Mouse (Mus musculus): Measurements from ENCODE around the gene Pcnx. TPM values are rescaled to one million over a fixed set of nuclear protein-coding genes. Genes with fewer than 3 reads are reported as not detected.
"Not testable (repeated sequence)": the region's sequence is repeated elsewhere in the genome, so short reads cannot be mapped to it uniquely, and the experiment has no call there.

Gene Pcnx
- polyA plus RNA-seq, 1 experiment from 2014 or later = 10.5 TPM

DNA sequence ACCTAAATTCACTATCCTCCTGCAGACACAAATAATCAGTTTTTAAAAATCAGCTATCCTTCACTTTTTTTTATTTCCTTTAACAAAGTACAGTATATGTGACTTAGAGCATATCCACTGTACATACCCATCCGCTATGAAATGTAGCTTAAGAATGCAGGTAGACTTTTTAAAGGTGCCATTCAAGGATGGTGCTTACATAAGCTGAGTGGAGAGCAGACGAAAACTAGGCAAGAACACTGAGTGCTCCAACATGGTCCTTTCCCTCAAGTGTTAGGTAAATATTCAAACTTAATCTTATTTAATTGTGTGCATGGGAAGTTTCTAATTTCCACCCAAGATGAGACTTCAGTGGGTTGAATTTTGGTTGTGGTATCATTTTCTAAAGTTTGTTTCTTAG, 119.5 kb downstream of the Pcnx start:
- Histone ChIP-seq H3K9me3 (no peaks in the 10 kb centered on the region), H3K9ac (no peak overlapping the region), H3K27me3 (no peaks in the 10 kb centered on the region), H3K4me1 (replicated peaks) (no peaks in the 10 kb centered on the region), H3K36me3 (peaks cover 87% of the 10 kb centered on the region), H3K27ac (no peak overlapping the region), H3K4me2 (no peak overlapping the region), H3K4me3 (no peak overlapping the region)
- no peak for ATAC-seq (ENCODE audit: low FRiP score)
- WGBS = 94% methylated on average over 2 of the region's 2 CpGs

DNA sequence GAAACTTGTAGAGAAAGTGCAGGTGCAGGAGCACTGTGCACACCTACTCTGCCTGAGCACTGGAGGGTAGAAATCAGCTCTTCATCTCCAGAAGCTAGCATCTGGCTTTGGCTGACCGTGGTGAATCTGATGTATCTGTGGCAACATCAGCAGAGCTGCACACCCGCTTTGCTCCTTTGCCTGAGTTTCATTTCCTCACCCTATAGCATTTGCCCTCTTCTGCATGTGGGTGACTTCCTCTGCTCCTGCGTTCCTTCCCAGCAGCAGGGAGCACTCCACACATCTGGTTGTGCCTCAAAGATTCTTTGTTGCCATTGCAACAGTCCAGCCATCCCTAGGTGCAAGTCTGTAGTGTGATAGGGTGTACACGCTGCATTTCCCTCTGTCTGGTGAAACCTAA, 132.3 kb downstream of the Pcnx start:
- WGBS = 85% methylated on average over 4 of the region's 4 CpGs
- no peak overlapping the region for H3K9ac ChIP-seq
- peaks cover 91% of the 10 kb centered on the region for H3K36me3 ChIP-seq
- H3K9me3 ChIP-seq = no peaks in the 10 kb centered on the region
- no peak overlapping the region for H3K4me3 ChIP-seq
- no peaks in the 10 kb centered on the region for H3K4me1 ChIP-seq (replicated peaks)
- no peaks in the 10 kb centered on the region for H3K27me3 ChIP-seq
- ATAC-seq (ENCODE audit: low FRiP score) = no peak
- no peak overlapping the region for H3K27ac ChIP-seq
- H3K4me2 ChIP-seq = no peak overlapping the region

DNA sequence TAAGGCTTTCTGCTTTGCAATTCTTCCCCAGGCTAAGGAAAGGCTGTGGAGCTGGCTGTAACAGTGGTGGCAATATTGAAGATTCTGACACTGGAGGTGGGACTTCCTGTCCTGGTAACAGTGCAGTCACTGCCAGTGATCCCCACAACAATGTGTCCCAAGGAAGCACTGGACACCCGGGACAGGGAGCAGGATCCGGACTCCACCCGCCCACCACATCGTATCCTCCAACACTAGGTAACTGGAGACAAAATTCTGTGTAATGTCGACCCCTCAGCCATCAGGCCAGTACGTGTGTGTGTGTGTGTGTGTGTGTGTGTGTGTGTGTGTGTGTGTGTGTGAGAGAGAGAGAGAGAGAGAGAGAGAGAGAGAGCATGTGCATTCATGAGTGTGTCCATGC, 133.2 kb downstream of the Pcnx start:
- Histone ChIP-seq H3K4me3 (no peak overlapping the region), H3K4me2 (no peak overlapping the region), H3K27ac (no peak overlapping the region), H3K27me3 (no peaks in the 10 kb centered on the region), H3K9ac (no peak overlapping the region), H3K36me3 (peaks cover 90% of the 10 kb centered on the region), H3K9me3 (no peaks in the 10 kb centered on the region), H3K4me1 (replicated peaks) (no peaks in the 10 kb centered on the region)
- ATAC-seq (ENCODE audit: low FRiP score) = no peak
- WGBS = 93% methylated on average over 6 of the region's 6 CpGs

GRCm38 (mm10) chr12:81994911-81995667, 135.3 kb downstream of the Pcnx start:
- Histone ChIP-seq H3K27me3 (no peaks in the 10 kb centered on the region), H3K4me3 (no peak overlapping the region), H3K27ac (no peak overlapping the region), H3K4me2 (no peak overlapping the region), H3K9ac (no peak overlapping the region), H3K4me1 (replicated peaks) (no peaks in the 10 kb centered on the region), H3K36me3 (peaks cover 70% of the 10 kb centered on the region), H3K9me3 (no peaks in the 10 kb centered on the region)
- WGBS = 93% methylated on average over 20 of the region's 20 CpGs
- no peak for ATAC-seq (ENCODE audit: low FRiP score)

DNA sequence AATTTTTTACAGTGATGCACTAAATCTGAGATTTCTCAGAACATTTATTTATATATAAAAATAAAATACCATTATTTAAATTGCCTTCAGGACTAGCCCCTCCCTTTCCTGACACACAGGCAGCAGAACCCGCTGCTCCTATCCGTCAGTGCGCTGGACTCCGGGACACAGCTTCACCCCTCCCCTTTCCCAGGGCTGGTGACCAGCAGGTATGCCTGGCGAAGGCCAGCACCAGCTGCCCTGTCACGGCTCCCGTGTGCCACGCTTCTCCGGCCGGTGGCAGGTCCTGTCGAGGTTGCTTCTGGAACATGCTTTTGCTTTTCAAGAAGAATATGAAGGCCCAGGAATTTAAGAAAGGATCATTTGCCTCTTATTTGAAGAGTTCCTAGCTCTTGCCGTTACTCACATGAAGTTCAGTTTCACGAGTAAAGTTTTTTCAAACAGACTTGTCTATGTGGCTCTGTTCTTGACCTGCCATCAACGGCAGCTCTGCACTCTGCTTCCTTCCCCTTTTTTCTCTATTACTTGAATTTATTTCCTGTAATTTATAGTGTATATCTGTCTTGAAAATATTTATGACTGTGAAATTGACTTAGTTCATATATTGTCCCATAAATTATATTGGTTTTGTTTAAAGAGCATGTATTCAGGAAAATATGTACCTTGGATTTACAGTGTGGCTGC, 137.0 kb downstream of the Pcnx start:
- no peaks in the 10 kb centered on the region for H3K4me1 ChIP-seq (replicated peaks)
- H3K9ac ChIP-seq = no peak overlapping the region
- H3K36me3 ChIP-seq = peaks cover 54% of the 10 kb centered on the region
- no peaks in the 10 kb centered on the region for H3K9me3 ChIP-seq
- ATAC-seq (ENCODE audit: low FRiP score) = no peak
- WGBS = 91% methylated on average over 14 of the region's 14 CpGs
- no peak overlapping the region for H3K4me3 ChIP-seq
- H3K27me3 ChIP-seq = no peaks in the 10 kb centered on the region
- H3K4me2 ChIP-seq = no peak overlapping the region
- no peak overlapping the region for H3K27ac ChIP-seq

DNA sequence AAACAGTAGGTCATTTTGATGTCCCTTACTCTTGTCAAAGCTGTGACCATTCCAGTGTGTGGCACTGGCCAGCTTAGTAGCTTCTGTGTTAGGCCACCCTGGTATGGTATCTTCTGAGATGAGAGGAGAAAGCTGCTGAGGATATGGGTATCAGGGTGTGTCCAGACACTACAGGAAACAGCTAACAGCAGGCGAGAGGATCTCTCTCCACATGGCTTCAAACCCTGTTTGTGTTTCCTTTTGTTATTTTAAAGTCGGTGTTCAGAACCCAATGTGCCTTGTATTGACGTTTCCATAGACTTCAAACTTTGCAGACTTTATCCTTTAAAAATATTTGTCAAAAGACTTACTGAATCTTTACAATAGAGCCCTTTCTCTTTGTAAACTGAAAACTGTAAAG, 137.7 kb downstream of the Pcnx start:
- Histone ChIP-seq H3K36me3 (peaks cover 47% of the 10 kb centered on the region), H3K4me1 (replicated peaks) (no peaks in the 10 kb centered on the region), H3K9ac (no peak overlapping the region), H3K4me3 (no peak overlapping the region), H3K4me2 (no peak overlapping the region), H3K9me3 (no peaks in the 10 kb centered on the region), H3K27me3 (no peaks in the 10 kb centered on the region), H3K27ac (no peak overlapping the region)
- ATAC-seq (ENCODE audit: low FRiP score) = no peak
- 36% methylated on average over 3 of the region's 3 CpGs for WGBS

DNA sequence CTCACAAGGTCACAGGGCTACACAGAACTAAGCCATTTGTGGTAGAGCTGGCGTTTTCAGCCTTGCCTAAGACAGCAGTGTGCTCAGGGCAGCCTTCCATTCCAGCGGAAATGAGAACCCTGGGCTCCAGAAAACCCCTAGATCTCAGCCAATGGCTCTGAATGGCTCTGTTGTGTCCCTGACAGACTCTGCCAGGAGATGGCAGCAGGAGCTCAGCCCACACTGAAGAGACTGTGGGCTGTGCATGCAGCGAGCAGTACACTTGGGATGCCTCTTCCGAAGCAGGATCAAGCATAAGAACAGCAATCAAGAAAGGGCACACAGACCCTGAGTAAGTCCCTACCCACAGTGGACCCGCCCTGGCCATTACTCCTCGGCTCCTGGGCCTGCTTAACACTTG, 142.9 kb downstream of the Pcnx start:
- not testable (repeated sequence) for H3K9me3 ChIP-seq; H3K27me3 ChIP-seq; H3K36me3 ChIP-seq; H3K4me2 ChIP-seq; H3K4me3 ChIP-seq; H3K27ac ChIP-seq; H3K9ac ChIP-seq; H3K4me1 ChIP-seq (replicated peaks)
- ATAC-seq (ENCODE audit: low FRiP score) = peak; percentile 96
- no CpG with 5 or more reads among the region's 6 CpGs for WGBS

DNA sequence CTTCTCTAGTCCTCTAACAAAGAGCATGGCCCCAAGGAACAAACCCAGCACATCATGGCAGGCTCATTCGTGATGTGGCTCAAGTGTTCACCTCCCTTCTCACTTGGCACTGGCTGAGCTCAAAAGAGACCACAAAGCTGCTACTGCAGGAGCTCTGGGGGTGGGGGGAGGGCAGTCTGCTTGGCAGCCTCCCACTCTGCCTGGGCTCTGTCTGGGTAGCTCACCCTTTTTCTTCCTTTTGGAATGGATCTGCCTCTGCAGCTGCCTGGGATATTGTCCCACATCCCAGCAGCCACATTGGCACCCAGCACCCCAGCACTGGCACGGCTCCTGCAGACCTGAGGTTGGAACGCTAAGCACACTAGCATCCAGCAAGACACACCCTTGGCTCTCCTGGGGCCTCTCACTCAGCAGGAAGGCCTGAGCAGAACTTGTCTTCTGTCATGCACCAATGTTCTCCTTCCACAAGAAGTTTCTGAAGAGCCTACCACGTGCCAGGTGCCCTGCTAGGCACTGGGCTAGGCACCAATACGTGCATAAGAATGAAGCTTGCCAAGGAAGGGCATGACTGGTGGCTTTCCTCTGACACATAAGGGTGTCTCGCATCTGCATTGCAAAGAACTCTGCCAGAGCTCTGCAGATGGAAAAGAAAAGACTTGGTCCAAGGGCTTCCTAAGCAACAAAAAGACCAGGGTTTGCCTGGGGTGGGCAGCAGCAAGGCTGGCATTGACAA, 166.2 kb downstream of the Pcnx start:
- not testable (repeated sequence) for H3K36me3 ChIP-seq; H3K4me3 ChIP-seq; H3K4me2 ChIP-seq; H3K9ac ChIP-seq; H3K27me3 ChIP-seq; H3K27ac ChIP-seq; H3K4me1 ChIP-seq (replicated peaks); H3K9me3 ChIP-seq
- ATAC-seq (ENCODE audit: low FRiP score) = peak; percentile 83
- no CpG with 5 or more reads among the region's 6 CpGs for WGBS

DNA sequence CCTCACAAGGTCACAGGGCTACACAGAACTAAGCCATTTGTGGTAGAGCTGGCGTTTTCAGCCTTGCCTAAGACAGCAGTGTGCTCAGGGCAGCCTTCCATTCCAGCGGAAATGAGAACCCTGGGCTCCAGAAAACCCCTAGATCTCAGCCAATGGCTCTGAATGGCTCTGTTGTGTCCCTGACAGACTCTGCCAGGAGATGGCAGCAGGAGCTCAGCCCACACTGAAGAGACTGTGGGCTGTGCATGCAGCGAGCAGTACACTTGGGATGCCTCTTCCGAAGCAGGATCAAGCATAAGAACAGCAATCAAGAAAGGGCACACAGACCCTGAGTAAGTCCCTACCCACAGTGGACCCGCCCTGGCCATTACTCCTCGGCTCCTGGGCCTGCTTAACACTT, 173.7 kb downstream of the Pcnx start:
- H3K4me2 ChIP-seq; H3K4me3 ChIP-seq; H3K9ac ChIP-seq; H3K27ac ChIP-seq; H3K27me3 ChIP-seq; H3K4me1 ChIP-seq (replicated peaks); H3K9me3 ChIP-seq; H3K36me3 ChIP-seq: not testable (repeated sequence)
- peak; percentile 88; the same call in 1 of the 2 replicates for ATAC-seq (ENCODE audit: low FRiP score)
- whole genome bisulfite sequencing = no CpG with 5 or more reads among the region's 6 CpGs

DNA sequence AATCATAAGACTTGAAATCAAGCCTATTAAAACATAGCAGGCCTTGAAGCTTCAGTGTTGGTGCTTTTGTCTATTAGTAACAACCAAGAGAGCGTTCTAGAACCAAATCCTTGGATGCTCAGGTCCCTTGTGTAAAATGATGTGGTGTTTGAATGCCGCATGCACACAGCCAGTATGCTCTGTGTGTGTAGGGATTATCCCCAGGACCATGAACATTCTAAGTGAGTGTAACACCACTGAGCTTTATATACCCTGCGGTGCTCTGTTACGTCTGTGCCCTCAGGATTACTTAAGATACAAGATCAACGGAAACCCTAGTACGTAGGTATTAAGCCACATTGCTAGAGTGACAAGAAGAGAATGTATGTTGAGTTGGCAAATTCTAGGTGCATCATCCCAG, 174.2 kb downstream of the Pcnx start:
- WGBS = no CpG with 5 or more reads among the region's 6 CpGs
- not testable (repeated sequence) for H3K27ac ChIP-seq; H3K9me3 ChIP-seq; H3K4me3 ChIP-seq; H3K9ac ChIP-seq; H3K4me2 ChIP-seq; H3K36me3 ChIP-seq; H3K27me3 ChIP-seq; ATAC-seq (ENCODE audit: low FRiP score); H3K4me1 ChIP-seq (replicated peaks)

GRCm38 (mm10) chr12:82044078-82044477, 184.3 kb downstream of the Pcnx start:
- H3K4me1 ChIP-seq (replicated peaks); H3K9me3 ChIP-seq; H3K27me3 ChIP-seq; H3K36me3 ChIP-seq; H3K27ac ChIP-seq; ATAC-seq (ENCODE audit: low FRiP score); H3K4me3 ChIP-seq; H3K4me2 ChIP-seq; H3K9ac ChIP-seq: not testable (repeated sequence)
- no CpG with 5 or more reads among the region's 4 CpGs for WGBS
